Mouse (Mus musculus): ENCODE results near the gene Apol10b. TPM values are rescaled to one million over a fixed set of nuclear protein-coding genes. Genes with fewer than 3 reads are reported as not detected.
"Not testable (repeated sequence)": the region's sequence is repeated elsewhere in the genome, so short reads cannot be mapped to it uniquely, and the experiment has no call there.

Apol10b gene
- polyA plus RNA-seq, 1 experiment from 2014 or later: 0.09 TPM

DNA sequence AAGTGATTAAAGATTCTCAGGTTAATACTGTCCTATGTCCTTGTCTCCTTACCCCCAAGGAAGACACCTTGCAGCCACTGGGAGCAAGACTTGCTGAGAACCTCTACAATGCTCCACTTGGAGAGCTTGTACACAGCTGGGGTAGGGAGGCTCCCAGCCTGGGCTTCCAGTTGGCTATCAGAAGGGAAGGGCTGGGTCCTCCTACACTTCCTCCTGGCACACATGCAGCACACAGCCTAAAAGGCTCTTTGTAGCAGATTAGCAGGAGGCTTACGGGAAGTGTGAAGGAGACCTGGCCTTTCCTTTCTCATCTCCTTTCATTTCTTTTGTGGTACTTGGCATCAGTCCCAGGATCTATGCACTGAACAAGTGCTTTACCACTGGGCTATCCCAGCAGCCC, 14.2 kb downstream of the Apol10b start:
- Histone ChIP-seq H3K9me3 (replicated peaks) (0 out of 2 replicates have a peak, but pooled peaks cover 8% of the 10 kb centered on the region), H3K4me1 (peaks cover 10% of the 10 kb centered on the region; the same call in 1 of the 2 replicates), H3K36me3 (ENCODE audit: poor library complexity, severe bottlenecking) (no peaks in the 10 kb centered on the region), H3K4me3 (no peak overlapping the region), H3K27me3 (no peaks in the 10 kb centered on the region), H3K27ac (no peak overlapping the region), H3K9ac (no peak overlapping the region), H3K4me2 (no peak overlapping the region)
- 6% methylated on average over 1 of the region's 1 CpGs for WGBS
- ATAC-seq: no peak

DNA sequence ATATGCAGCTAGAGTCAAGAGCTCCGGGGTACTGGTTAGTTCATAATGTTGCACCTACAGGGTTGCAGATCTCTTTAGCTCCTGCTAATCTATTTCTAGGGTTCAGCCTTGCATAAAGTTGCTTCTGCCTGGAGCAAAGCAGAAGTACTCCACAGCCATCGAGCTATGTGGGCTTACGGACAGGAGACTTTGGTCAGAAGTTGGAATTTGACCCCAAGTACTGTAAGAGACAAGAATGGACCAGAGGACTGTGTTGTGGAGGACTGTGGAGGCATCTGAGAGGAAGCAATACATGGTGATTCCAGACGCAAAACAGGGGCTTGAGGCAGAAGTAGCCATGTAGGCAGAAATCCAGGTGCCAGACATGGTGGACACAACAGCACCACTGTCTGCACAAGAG, 16.6 kb downstream of the Apol10b start:
- no peak overlapping the region for H3K9ac ChIP-seq
- no peak overlapping the region for H3K27ac ChIP-seq
- H3K4me1 ChIP-seq: peaks cover 10% of the 10 kb centered on the region; the same call in 1 of the 2 replicates
- no peak for ATAC-seq
- no peaks in the 10 kb centered on the region for H3K36me3 ChIP-seq (ENCODE audit: poor library complexity, severe bottlenecking)
- 0 out of 2 replicates have a peak, but pooled peaks cover 8% of the 10 kb centered on the region for H3K9me3 ChIP-seq (replicated peaks)
- H3K27me3 ChIP-seq: no peaks in the 10 kb centered on the region
- 89% methylated on average over 4 of the region's 4 CpGs for WGBS
- H3K4me3 ChIP-seq: no peak overlapping the region
- H3K4me2 ChIP-seq: no peak overlapping the region

DNA sequence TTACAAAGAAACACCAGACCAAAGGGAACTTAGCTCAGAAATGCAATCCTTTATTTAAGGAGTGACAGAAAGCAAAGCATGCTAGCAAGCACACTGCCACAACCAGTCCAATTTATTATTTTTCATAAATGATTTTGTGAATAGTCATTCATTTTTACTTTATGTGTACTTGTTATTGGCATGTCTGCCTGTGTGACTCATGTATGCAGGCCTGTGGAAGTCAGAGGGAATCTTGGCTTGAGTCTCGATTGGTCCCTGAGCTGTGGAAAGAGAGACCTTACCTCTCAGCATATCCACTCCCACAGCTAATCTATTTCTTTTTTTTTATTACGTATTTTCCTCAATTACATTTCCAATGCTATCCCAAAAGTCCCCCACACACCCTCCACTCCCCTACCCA, 17.1 kb downstream of the Apol10b start:
- ATAC-seq: no peak
- no peaks in the 10 kb centered on the region for H3K36me3 ChIP-seq (ENCODE audit: poor library complexity, severe bottlenecking)
- H3K4me3 ChIP-seq: no peak overlapping the region
- H3K4me2 ChIP-seq: no peak overlapping the region
- no peaks in the 10 kb centered on the region for H3K27me3 ChIP-seq
- 0 out of 2 replicates have a peak, but pooled peaks cover 4% of the 10 kb centered on the region for H3K9me3 ChIP-seq (replicated peaks)
- no peak overlapping the region for H3K9ac ChIP-seq
- 90% methylated on average over 2 of the region's 2 CpGs for WGBS
- peaks cover 10% of the 10 kb centered on the region; the same call in 1 of the 2 replicates for H3K4me1 ChIP-seq
- no peak overlapping the region for H3K27ac ChIP-seq

DNA sequence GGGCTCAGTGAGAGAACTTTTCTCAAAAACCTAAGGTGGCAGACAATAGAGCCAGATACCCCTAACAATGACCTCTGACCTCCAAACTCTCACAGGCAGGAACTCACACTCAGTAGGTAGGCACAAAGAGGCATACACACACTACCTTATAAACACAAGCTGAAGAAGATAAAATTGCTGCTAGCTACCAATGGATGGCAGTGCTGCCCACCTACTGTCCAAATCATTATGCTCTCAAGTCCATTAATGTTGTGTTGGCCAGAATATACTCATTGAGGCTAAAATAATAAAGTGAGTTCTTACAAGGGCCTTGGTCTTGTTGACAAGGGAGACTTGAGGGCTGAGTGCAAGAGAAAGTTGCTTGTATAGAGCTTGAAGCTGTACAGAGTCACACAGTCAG, 32.7 kb downstream of the Apol10b start:
- no peak overlapping the region for H3K4me2 ChIP-seq
- H3K9me3 ChIP-seq (replicated peaks): no peaks in the 10 kb centered on the region
- H3K4me1 ChIP-seq: no peaks in the 10 kb centered on the region
- no peaks in the 10 kb centered on the region for H3K36me3 ChIP-seq (ENCODE audit: poor library complexity, severe bottlenecking)
- no peak for ATAC-seq
- H3K9ac ChIP-seq: no peak overlapping the region
- no peak overlapping the region for H3K27ac ChIP-seq
- no peaks in the 10 kb centered on the region for H3K27me3 ChIP-seq
- H3K4me3 ChIP-seq: no peak overlapping the region

GRCm38 (mm10) chr15:77561792-77562191, 34.1 kb downstream of the Apol10b start, which contains the start of gene 1700025B11Rik:
TSS of gene 1700025B11Rik (minus strand) at chr15:77561892.
- H3K4me3 ChIP-seq: no peak within 1 kb of the TSS
- no peak within 1 kb of the TSS for H3K4me2 ChIP-seq
- no peaks in the 10 kb centered on the region for H3K4me1 ChIP-seq
- no peaks in the 10 kb centered on the region for H3K36me3 ChIP-seq (ENCODE audit: poor library complexity, severe bottlenecking)
- H3K27me3 ChIP-seq: no peaks in the 10 kb centered on the region
- H3K9ac ChIP-seq: no peak within 1 kb of the TSS
- no peak for ATAC-seq
- H3K27ac ChIP-seq: no peak within 1 kb of the TSS
- no peaks in the 10 kb centered on the region for H3K9me3 ChIP-seq (replicated peaks)

DNA sequence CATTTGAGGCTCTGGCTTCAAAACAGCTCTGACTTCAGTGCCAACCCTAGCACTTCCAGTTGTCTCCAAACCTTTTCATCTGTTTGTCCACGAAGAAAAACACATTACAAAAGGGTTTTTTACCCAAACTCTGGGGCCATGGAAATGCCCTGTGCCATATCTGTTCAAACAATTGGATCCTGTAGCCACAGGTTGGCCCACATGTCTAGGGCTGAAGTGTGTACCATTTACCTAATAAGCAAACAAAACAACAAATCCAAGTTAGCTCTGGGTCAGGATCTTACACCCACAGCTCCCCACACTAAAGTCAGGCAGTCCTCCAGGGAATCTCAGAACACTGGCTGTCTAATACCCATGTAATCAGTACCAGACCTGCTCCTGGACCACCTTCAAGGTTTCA, 56.7 kb downstream of the Apol10b start:
- not testable (repeated sequence) for H3K4me3 ChIP-seq; H3K9me3 ChIP-seq (replicated peaks); H3K4me1 ChIP-seq; ATAC-seq; H3K9ac ChIP-seq; H3K36me3 ChIP-seq (ENCODE audit: poor library complexity, severe bottlenecking); H3K27me3 ChIP-seq; H3K27ac ChIP-seq; H3K4me2 ChIP-seq
- WGBS: 56% methylated on average over 1 of the region's 1 CpGs

Other genes starting within 250 kb of the Apol10b start
- not detected in 2 replicates for gene Apol7a, start 197.0 kb downstream of the Apol10b start, polyA plus RNA-seq (2015; fragmentation: Nextera tagmentation; extraction: Ambion mirVana)
- gene Apol9a, start 185.0 kb downstream of the Apol10b start, polyA plus RNA-seq (2015; fragmentation: Nextera tagmentation; extraction: Ambion mirVana): not detected in 2 replicates
- gene Apol7b, start 148.6 kb downstream of the Apol10b start, polyA plus RNA-seq (2015; fragmentation: Nextera tagmentation; extraction: Ambion mirVana): not detected in 2 replicates
- not detected in 2 replicates for gene Apol10a, start 119.1 kb downstream of the Apol10b start, polyA plus RNA-seq (2015; fragmentation: Nextera tagmentation; extraction: Ambion mirVana)
- not detected in 2 replicates for gene Apol11a, start 87.9 kb downstream of the Apol10b start, polyA plus RNA-seq (2015; fragmentation: Nextera tagmentation; extraction: Ambion mirVana)
- gene Apol7c, start 62.8 kb downstream of the Apol10b start, polyA plus RNA-seq (2015; fragmentation: Nextera tagmentation; extraction: Ambion mirVana): not detected in 2 replicates
- not detected in 2 replicates for gene 1700025B11Rik, start 34.2 kb downstream of the Apol10b start, polyA plus RNA-seq (2015; fragmentation: Nextera tagmentation; extraction: Ambion mirVana)
- not detected in 2 replicates for gene Gm36245, start 3.1 kb upstream of the Apol10b start, polyA plus RNA-seq (2015; fragmentation: Nextera tagmentation; extraction: Ambion mirVana)
- gene Apol11b, start 47.2 kb upstream of the Apol10b start, polyA plus RNA-seq (2015; fragmentation: Nextera tagmentation; extraction: Ambion mirVana): 0.11 TPM in 1 of 2 replicates, not detected in the other
- not detected in 2 replicates for gene Apol7e, start 102.7 kb upstream of the Apol10b start, polyA plus RNA-seq (2015; fragmentation: Nextera tagmentation; extraction: Ambion mirVana)
- not detected in 2 replicates for gene Apol9b, start 132.9 kb upstream of the Apol10b start, polyA plus RNA-seq (2015; fragmentation: Nextera tagmentation; extraction: Ambion mirVana)
- 0.08 TPM in 1 of 2 replicates, not detected in the other for gene Apol8, start 160.9 kb upstream of the Apol10b start, polyA plus RNA-seq (2015; fragmentation: Nextera tagmentation; extraction: Ambion mirVana)
- 13.4 and 14.4 TPM in 2 replicates for gene Myh9, start 246.1 kb upstream of the Apol10b start, polyA plus RNA-seq (2015; fragmentation: Nextera tagmentation; extraction: Ambion mirVana)